Mouse (Mus musculus) limb, embryonic 13.5 days (tissue): ENCODE data around the gene Susd6. TPM values are rescaled to one million over a fixed set of nuclear protein-coding genes. Genes with fewer than 3 reads are reported as not detected.

Source experiments
- ATAC-seq: fragments of 200-750 bp; cut with Nextera tagmentation; 2 replicates; pipeline ENCODE4 v1.8.0; 2017; ENCODE audit warnings: low read depth, moderate number of reproducible peaks, moderate TSS enrichment; ENCODE audit not compliant: low FRiP score
- H3K27ac ChIP-seq: fragments of 300-500 bp; sonication (generic); 2 replicates; pipeline ENCODE4 v1.5.1; 2015; ENCODE audit warnings: inconsistent platforms, mild to moderate bottlenecking, moderate library complexity
- H3K27me3 ChIP-seq: fragments of 300-500 bp; sonication (generic); 2 replicates; pipeline ENCODE4 v1.6.1; 2015; ENCODE audit warnings: mild to moderate bottlenecking, inconsistent platforms
- H3K36me3 ChIP-seq: fragments of 300-500 bp; sonication (generic); 2 replicates; pipeline ENCODE4 v1.6.1; 2015; ENCODE audit warnings: inconsistent platforms, mild to moderate bottlenecking, moderate library complexity
- H3K4me1 ChIP-seq: fragments of 300-500 bp; sonication (generic); 2 replicates; pipeline ENCODE4 v1.6.1; 2015; ENCODE audit warnings: inconsistent platforms
- H3K4me2 ChIP-seq: fragments of 300-500 bp; sonication (generic); replicated peaks from 2 replicates; pipeline ENCODE4 v1.6.1; 2015; ENCODE audit warnings: inconsistent platforms, mild to moderate bottlenecking, moderate library complexity
- H3K4me3 ChIP-seq: fragments of 300-500 bp; sonication (generic); 2 replicates; pipeline ENCODE4 v1.5.1; 2015; ENCODE audit warnings: moderate library complexity, mild to moderate bottlenecking, inconsistent platforms
- H3K9ac ChIP-seq: fragments of 300-500 bp; sonication (generic); 2 replicates; pipeline ENCODE4 v1.6.1; 2015; ENCODE audit warnings: mild to moderate bottlenecking, inconsistent platforms
- H3K9me3 ChIP-seq: fragments of 300-500 bp; sonication (generic); 2 replicates; pipeline ENCODE4 v1.6.1; 2016; ENCODE audit warnings: inconsistent platforms
- WGBS: fragments of 180-500 bp; shearing (Covaris S2); methylation state at CpG from one replicate; pipeline ENCODE4 v1.1.7; 2015; 5-methylcytosine and 5-hydroxymethylcytosine counted together
- polyA plus RNA-seq: library from polyadenylated mRNA; unstranded; fragments of >200 nt; fragmentation: Nextera tagmentation; extraction: Ambion mirVana; gene quantifications from 2 replicates; pipeline ENCODE4 v1.2.1, GENCODE M21; 2015

The Susd6 gene
- 14.3 and 15.7 TPM in 2 replicates for polyA plus RNA-seq

- WGBS: 1% methylated on average over 54 of the region's 56 CpGs
- Histone ChIP-seq H3K9ac (peak within 1 kb of the TSS; percentile 94), H3K9me3 (no peaks in the 10 kb centered on the region), H3K27me3 (no peaks in the 10 kb centered on the region), H3K4me2 (peak within 1 kb of the TSS; percentile 79), H3K36me3 (no peaks in the 10 kb centered on the region), H3K27ac (peak within 1 kb of the TSS; percentile 97), H3K4me1 (peaks cover 17% of the 10 kb centered on the region), H3K4me3 (peak within 1 kb of the TSS; percentile 95)
- ATAC-seq: peak; percentile 98
Observed at GRCm38 (mm10) chr12:80789849-80790694, at the start of gene Susd6. Gene Susd6 (plus strand): TSS chr12:80790510.

- WGBS: 60% methylated on average over 1 of the region's 1 CpGs
- Histone ChIP-seq H3K4me2 (no peak overlapping the region), H3K27me3 (peaks cover 24% of the 10 kb centered on the region; the same call in 1 of the 2 replicates), H3K27ac (no peak overlapping the region), H3K36me3 (no peaks in the 10 kb centered on the region), H3K9ac (no peak overlapping the region), H3K9me3 (no peaks in the 10 kb centered on the region), H3K4me3 (no peak overlapping the region), H3K4me1 (no peaks in the 10 kb centered on the region)
- no peak for ATAC-seq
Observed at GRCm38 (mm10) chr12:80744614-80745013, 45.7 kb upstream of the Susd6 start.

- no peaks in the 10 kb centered on the region for H3K9me3 ChIP-seq
- H3K27ac ChIP-seq: no peak overlapping the region
- H3K4me2 ChIP-seq: no peak overlapping the region
- no peak overlapping the region for H3K4me3 ChIP-seq
- no peak for ATAC-seq
- WGBS: 57% methylated on average over 8 of the region's 8 CpGs
- no peak overlapping the region for H3K9ac ChIP-seq
- H3K27me3 ChIP-seq: peaks cover 22% of the 10 kb centered on the region
- no peaks in the 10 kb centered on the region for H3K36me3 ChIP-seq
- H3K4me1 ChIP-seq: no peaks in the 10 kb centered on the region
Observed at GRCm38 (mm10) chr12:80746031-80746813, 44.1 kb upstream of the Susd6 start.

- no peak overlapping the region for H3K4me3 ChIP-seq
- 88% methylated on average over 6 of the region's 6 CpGs for WGBS
- no peaks in the 10 kb centered on the region for H3K4me1 ChIP-seq
- H3K36me3 ChIP-seq: no peaks in the 10 kb centered on the region
- ATAC-seq: no peak
- H3K4me2 ChIP-seq: no peak overlapping the region
- H3K27ac ChIP-seq: no peak overlapping the region
- no peak overlapping the region for H3K9ac ChIP-seq
- no peaks in the 10 kb centered on the region for H3K9me3 ChIP-seq
- peaks cover 46% of the 10 kb centered on the region for H3K27me3 ChIP-seq
Observed at GRCm38 (mm10) chr12:80751556-80751955, 38.8 kb upstream of the Susd6 start.

- under 1% methylated on average over 119 of the region's 122 CpGs for whole genome bisulfite sequencing
- peaks cover 28% of the 10 kb centered on the region for H3K4me1 ChIP-seq
- no peaks in the 10 kb centered on the region for H3K9me3 ChIP-seq
- peak overlapping the region; percentile 64 for H3K4me3 ChIP-seq
- peaks cover 78% of the 10 kb centered on the region for H3K27me3 ChIP-seq
- peak; percentile 79 for ATAC-seq
- H3K27ac ChIP-seq: no peak overlapping the region
- H3K36me3 ChIP-seq: no peaks in the 10 kb centered on the region
- peak overlapping the region; percentile 64 for H3K9ac ChIP-seq
- H3K4me2 ChIP-seq: peak overlapping the region; percentile 98
Observed at GRCm38 (mm10) chr12:80757751-80758558, 32.4 kb upstream of the Susd6 start.

- H3K9me3 ChIP-seq: no peaks in the 10 kb centered on the region
- ATAC-seq: 0 out of 2 replicates have a peak, but pooled peaks have one; percentile 6
- 4% methylated on average over 86 of the region's 92 CpGs for WGBS
- H3K4me1 ChIP-seq: peaks cover 28% of the 10 kb centered on the region
- no peaks in the 10 kb centered on the region for H3K36me3 ChIP-seq
- peak overlapping the region; percentile 98 for H3K4me2 ChIP-seq
- peak overlapping the region; percentile 64 for H3K9ac ChIP-seq
- H3K27me3 ChIP-seq: peaks cover 82% of the 10 kb centered on the region
- peak overlapping the region; percentile 64 for H3K4me3 ChIP-seq
- H3K27ac ChIP-seq: no peak overlapping the region
Observed at GRCm38 (mm10) chr12:80758559-80759386, 31.5 kb upstream of the Susd6 start.

GRCm38 (mm10) chr12:80759387-80759712, 31.0 kb upstream of the Susd6 start:
- Histone ChIP-seq H3K9me3 (no peaks in the 10 kb centered on the region), H3K27ac (no peak overlapping the region), H3K36me3 (no peaks in the 10 kb centered on the region), H3K4me1 (peaks cover 28% of the 10 kb centered on the region), H3K9ac (peak overlapping the region; percentile 64), H3K27me3 (peaks cover 85% of the 10 kb centered on the region), H3K4me2 (peak overlapping the region; percentile 98), H3K4me3 (peak overlapping the region; percentile 64)
- 10% methylated on average over 12 of the region's 13 CpGs for WGBS
- no peak for ATAC-seq

- no peak for ATAC-seq
- H3K9me3 ChIP-seq: no peaks in the 10 kb centered on the region
- peak overlapping the region; percentile 64 for H3K4me3 ChIP-seq
- H3K4me1 ChIP-seq: peaks cover 28% of the 10 kb centered on the region
- peak overlapping the region; percentile 98 for H3K4me2 ChIP-seq
- WGBS: 3% methylated on average over 22 of the region's 22 CpGs
- peak overlapping the region; percentile 45; the same call in 1 of the 2 replicates for H3K9ac ChIP-seq
- H3K27me3 ChIP-seq: peaks cover 84% of the 10 kb centered on the region
- no peak overlapping the region for H3K27ac ChIP-seq
- no peaks in the 10 kb centered on the region for H3K36me3 ChIP-seq
Observed at GRCm38 (mm10) chr12:80759713-80760395, 30.5 kb upstream of the Susd6 start.

GRCm38 (mm10) chr12:80760396-80760801, 29.9 kb upstream of the Susd6 start, which contains the start of gene Ccdc177:
Gene Ccdc177 (minus strand): TSS chr12:80760687.
- Histone ChIP-seq H3K4me2 (peak within 1 kb of the TSS; percentile 98), H3K4me1 (peaks cover 28% of the 10 kb centered on the region), H3K9me3 (no peaks in the 10 kb centered on the region), H3K27ac (no peak within 1 kb of the TSS), H3K36me3 (no peaks in the 10 kb centered on the region), H3K9ac (peak within 1 kb of the TSS; percentile 45; the same call in 1 of the 2 replicates), H3K27me3 (peaks cover 79% of the 10 kb centered on the region), H3K4me3 (peak within 1 kb of the TSS; percentile 64)
- 0 out of 2 replicates have a peak, but pooled peaks have one; percentile 9 for ATAC-seq
- under 1% methylated on average over 24 of the region's 24 CpGs for WGBS

GRCm38 (mm10) chr12:80762982-80763381, 27.3 kb upstream of the Susd6 start:
- peaks cover 21% of the 10 kb centered on the region for H3K4me1 ChIP-seq
- peaks cover 59% of the 10 kb centered on the region for H3K27me3 ChIP-seq
- no peak overlapping the region for H3K4me2 ChIP-seq
- ATAC-seq: no peak
- no peak overlapping the region for H3K4me3 ChIP-seq
- H3K36me3 ChIP-seq: no peaks in the 10 kb centered on the region
- H3K27ac ChIP-seq: no peak overlapping the region
- H3K9ac ChIP-seq: no peak overlapping the region
- H3K9me3 ChIP-seq: no peaks in the 10 kb centered on the region
- WGBS: 85% methylated on average over 5 of the region's 5 CpGs
